8 mouse cellular contexts compared by ENCODE assay signal in genomic region chr5:30888337-30889087, GRCm38 (mm10). TPM values are rescaled to one million over a fixed set of nuclear protein-coding genes. Genes with fewer than 3 reads are reported as not detected.
A peak's percentile ranks its signal among the peaks of the same experiment; 100 is the strongest.
DNase-seq lines count a peak whose midpoint lies in the region; ATAC-seq lines count a peak whose summit lies in the region.

Gene Agbl5, plus strand, starts transcription at chr5:30888694.

- no peaks in the 10 kb centered on the region for H3K27me3 ChIP-seq in heart, embryonic 13.5 days (replicated peaks)
- H3K27me3 ChIP-seq in liver, embryonic 12.5 days (replicated peaks) = no peaks in the 10 kb centered on the region
- no peaks in the 10 kb centered on the region for H3K27me3 ChIP-seq in stomach, embryonic 15.5 days (replicated peaks)

- H3K27ac ChIP-seq in heart, embryonic 13.5 days (replicated peaks) = peak within 1 kb of the TSS; percentile 96
- peak within 1 kb of the TSS; percentile 93 for H3K27ac ChIP-seq in liver, embryonic 12.5 days
- peak within 1 kb of the TSS; percentile 99 for H3K27ac ChIP-seq in stomach, embryonic 15.5 days

- DNase-seq in CD4-positive helper T cell, adult 2 months (ENCODE audit: low read depth, low spot score) = peak; percentile 93
- peak; percentile 91 for DNase-seq in brain, embryonic 18.5 days (ENCODE audit: low read depth, low spot score)
- DNase-seq in kidney, postnatal 10 days = peak; percentile 97
- DNase-seq in natural killer cell, adult 2 months (ENCODE audit: low spot score in 2 of 2) = peak; percentile 88 to 93

- H3K36me3 ChIP-seq in heart, embryonic 13.5 days = peaks cover 32% of the 10 kb centered on the region
- peaks cover 28% of the 10 kb centered on the region for H3K36me3 ChIP-seq in liver, embryonic 12.5 days
- peaks cover 20% of the 10 kb centered on the region for H3K36me3 ChIP-seq in stomach, embryonic 15.5 days

- ATAC-seq in erythroid progenitor cell, adult 5-6 weeks (replicated peaks; ENCODE audit: low FRiP score, poor library complexity, severe bottlenecking) = peak; percentile 59
- ATAC-seq in heart, embryonic 13.5 days (ENCODE audit: extremely low read depth, insufficient number of reproducible peaks, low FRiP score, low TSS enrichment) = peak; percentile 75
- ATAC-seq in liver, embryonic 12.5 days = peak; percentile 86
- ATAC-seq in stomach, embryonic 15.5 days (ENCODE audit: insufficient read depth, low FRiP score, low read depth) = peak; percentile 91

- peak within 1 kb of the TSS; percentile 82 for H3K4me2 ChIP-seq in heart, embryonic 13.5 days
- peak within 1 kb of the TSS; percentile 96 for H3K4me2 ChIP-seq in liver, embryonic 12.5 days
- peak within 1 kb of the TSS; percentile 84 for H3K4me2 ChIP-seq in stomach, embryonic 15.5 days

- H3K4me3 ChIP-seq in heart, embryonic 13.5 days = peak within 1 kb of the TSS; percentile 87
- peak within 1 kb of the TSS; percentile 76 for H3K4me3 ChIP-seq in liver, embryonic 12.5 days
- H3K4me3 ChIP-seq in stomach, embryonic 15.5 days (replicated peaks) = peak within 1 kb of the TSS; percentile 84

- no peaks in the 10 kb centered on the region for H3K9me3 ChIP-seq in heart, embryonic 13.5 days
- H3K9me3 ChIP-seq in liver, embryonic 12.5 days (replicated peaks) = no peaks in the 10 kb centered on the region
- no peaks in the 10 kb centered on the region for H3K9me3 ChIP-seq in stomach, embryonic 15.5 days

- H3K4me1 ChIP-seq in heart, embryonic 13.5 days = peaks cover 25% of the 10 kb centered on the region
- peaks cover 35% of the 10 kb centered on the region for H3K4me1 ChIP-seq in liver, embryonic 12.5 days
- H3K4me1 ChIP-seq in stomach, embryonic 15.5 days = peaks cover 15% of the 10 kb centered on the region

- 0% methylated on average over 41 of the region's 42 CpGs for WGBS in heart, embryonic 13.5 days
- WGBS in liver, embryonic 12.5 days (ENCODE audit: insufficient replicate concordance) = under 1% methylated on average over 39 of the region's 42 CpGs
- under 1% methylated on average over 40 of the region's 42 CpGs for WGBS in stomach, embryonic 15.5 days

- H3K9ac ChIP-seq in heart, embryonic 13.5 days = peak within 1 kb of the TSS; percentile 92
- peak within 1 kb of the TSS; percentile 82 for H3K9ac ChIP-seq in liver, embryonic 12.5 days
- H3K9ac ChIP-seq in stomach, embryonic 15.5 days = peak within 1 kb of the TSS; percentile 68

RNA-seq across cellular contexts. Expression of gene Agbl5, which starts in this region (rescaled TPM):
- 3.4 and 3.6 TPM in 2 replicates for total RNA-seq in erythroid progenitor cell, adult 5-6 weeks (2015; ENCODE audit: low replicate concordance)
- 1.1 and 7.1 TPM in 2 replicates for total RNA-seq in erythroid progenitor cell, adult 5-6 weeks (2017; ENCODE audit: low replicate concordance)
- polyA plus RNA-seq in heart, embryonic 13.5 days (2015; fragmentation: Nextera tagmentation; extraction: Ambion mirVana) = 9.9 and 11.5 TPM in 2 replicates
- 7.0 and 7.2 TPM in 2 replicates for polyA plus RNA-seq in liver, embryonic 12.5 days (2016; fragmentation: Nextera tagmentation; extraction: Ambion mirVana)
- polyA plus RNA-seq in stomach, embryonic 15.5 days (2015; fragmentation: Nextera tagmentation; extraction: Ambion mirVana) = 15.9 and 23.1 TPM in 2 replicates

Comparison
In these comparisons a context has a peak if more than half of its experiments do, and no peak if none do; other contexts are left out.
1. Peak in every context shown above with its lines: DNase-seq, ATAC-seq, H3K4me3 ChIP-seq and H3K27ac ChIP-seq.